Mouse (Mus musculus) urinary bladder, postnatal 0 days (tissue): Measurements from ENCODE around the gene Ptov1. TPM values are rescaled to one million over a fixed set of nuclear protein-coding genes. Genes with fewer than 3 reads are reported as not detected.

Experiments
- microRNA counts: library from miRNA; unstranded; fragments of <30 nt; microRNA quantifications from one replicate; lab custom pipeline; 2016
- microRNA-seq: library from miRNA; unstranded; fragments of <30 nt; microRNA quantifications from one replicate; pipeline ENCODE4, GENCODE M21; 2016
- polyA plus RNA-seq: library from polyadenylated mRNA; unstranded; fragments of >200 nt; fragmentation: Nextera tagmentation; extraction: Ambion mirVana; gene quantifications from 2 replicates; pipeline ENCODE4 v1.2.1, GENCODE M21; 2015

The Ptov1 gene
- polyA plus RNA-seq, result 204 and 244 TPM in 2 replicates

DNA sequence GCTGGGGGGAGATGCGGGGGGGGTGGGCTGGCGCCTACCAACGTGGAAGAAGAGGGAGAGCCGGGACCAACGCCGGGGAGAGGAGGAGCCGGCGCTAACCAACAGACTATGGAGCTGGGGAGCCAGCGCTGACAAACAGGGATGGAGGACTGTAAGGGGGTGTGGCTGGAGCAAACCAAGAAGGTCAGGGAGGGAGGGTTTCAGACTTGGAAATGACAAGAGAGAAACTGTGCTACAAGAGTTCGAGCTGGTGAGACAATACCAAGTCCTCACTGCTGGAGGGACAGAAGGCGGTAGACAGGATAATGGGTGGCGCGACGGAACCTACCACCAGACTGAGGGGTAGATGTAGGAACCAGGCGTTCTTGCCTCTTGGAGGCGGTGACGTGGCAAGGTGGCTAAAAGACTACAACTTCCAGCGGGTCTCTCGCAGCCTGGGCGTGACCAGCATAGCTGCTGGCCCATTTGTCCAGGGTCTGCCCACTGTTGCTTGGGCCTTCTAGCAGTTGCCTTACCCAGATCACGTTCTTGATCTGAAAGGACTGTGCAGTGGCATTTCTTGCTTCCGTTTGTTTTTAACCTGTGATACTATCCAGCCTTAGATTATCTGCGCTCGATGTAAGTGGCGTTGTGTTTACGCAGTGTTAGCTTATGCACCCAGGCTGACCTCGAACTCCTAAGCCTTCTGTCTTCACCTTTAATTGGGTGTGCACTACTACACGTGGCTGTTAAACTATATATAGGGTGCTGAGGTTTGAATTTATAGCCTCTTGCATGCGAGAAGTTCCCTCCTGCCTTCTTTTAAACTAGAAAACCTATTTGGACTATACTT lies at the start of gene Ptov1:
Ptov1 (minus strand) TSS at position 92 of the 832 bp plus-strand sequence.

DNA sequence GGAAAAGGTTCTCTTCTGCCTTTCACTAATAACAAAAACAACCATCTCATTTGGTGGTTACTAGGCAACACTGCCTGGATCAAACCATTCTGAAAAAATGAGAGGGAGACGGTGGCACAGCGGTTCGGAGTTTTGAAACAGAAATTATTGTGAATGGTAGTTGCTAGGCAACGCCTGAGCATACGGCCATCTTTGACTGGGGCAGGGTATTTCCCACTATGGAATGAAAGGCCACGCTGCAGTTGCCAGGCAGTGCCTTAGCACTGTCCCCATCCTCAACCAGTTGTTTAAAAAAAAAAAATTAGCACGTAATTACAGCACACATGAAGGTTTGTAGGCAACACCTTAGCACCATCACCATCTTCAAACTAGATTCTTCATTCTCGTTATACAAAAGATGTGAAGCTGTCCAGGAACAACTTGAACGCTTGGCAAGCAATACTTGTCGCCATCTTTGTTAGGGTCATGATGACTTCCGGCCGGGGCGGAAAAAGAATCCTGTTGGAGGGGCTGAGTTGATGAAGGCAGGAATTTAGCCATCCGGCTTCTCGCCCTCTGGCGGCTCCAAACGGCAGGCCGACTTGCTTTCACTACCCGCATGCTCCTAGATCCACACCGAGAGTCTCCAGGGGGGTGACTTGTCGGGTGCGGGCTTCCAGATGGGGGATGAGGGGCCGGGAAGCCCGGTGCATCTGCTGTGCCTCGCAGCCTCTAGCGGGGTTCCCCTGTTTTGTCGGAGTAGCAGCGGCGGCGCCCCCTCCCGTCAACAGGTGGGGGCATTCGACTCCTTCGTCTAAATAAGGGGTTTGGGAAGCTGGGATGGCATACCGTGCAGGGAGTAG lies 26.2 kb upstream of the Ptov1 start, which contains the start of gene Fuz:
Fuz (plus strand) TSS at position 487 of the 842 bp plus-strand sequence.

DNA sequence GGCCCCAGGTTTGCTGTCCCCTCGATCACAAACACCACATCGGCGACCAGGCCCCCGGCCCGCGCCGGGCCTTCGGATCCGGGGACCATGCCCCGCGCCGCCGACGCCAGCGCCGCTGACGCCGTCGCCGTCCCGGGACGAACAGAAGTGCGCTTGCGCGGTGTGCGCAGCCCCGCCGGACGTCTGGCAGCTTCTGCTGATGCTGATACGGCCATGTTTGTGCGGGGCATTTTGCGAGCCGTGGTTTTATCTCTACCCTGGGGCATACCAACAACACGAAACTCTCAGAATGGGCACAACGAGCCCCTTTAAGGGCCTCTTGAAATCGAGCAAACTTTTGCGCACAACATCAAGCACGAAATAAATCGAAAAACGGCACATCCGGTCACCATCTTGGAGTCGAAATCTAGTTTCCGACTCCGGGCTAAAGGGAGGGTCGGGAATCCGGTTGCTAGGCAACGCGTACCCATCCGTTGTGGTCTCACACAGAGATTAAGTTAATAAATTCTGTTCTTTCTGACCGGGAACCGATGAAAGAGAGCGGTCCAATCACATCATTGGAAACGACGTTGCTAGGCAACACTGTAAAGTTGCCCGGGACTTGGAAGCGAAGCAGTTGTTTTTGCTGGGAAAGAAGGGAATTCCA lies 22.8 kb upstream of the Ptov1 start, which contains the start of gene Med25:
Med25 (minus strand) TSS at position 437 of the 646 bp plus-strand sequence.

DNA sequence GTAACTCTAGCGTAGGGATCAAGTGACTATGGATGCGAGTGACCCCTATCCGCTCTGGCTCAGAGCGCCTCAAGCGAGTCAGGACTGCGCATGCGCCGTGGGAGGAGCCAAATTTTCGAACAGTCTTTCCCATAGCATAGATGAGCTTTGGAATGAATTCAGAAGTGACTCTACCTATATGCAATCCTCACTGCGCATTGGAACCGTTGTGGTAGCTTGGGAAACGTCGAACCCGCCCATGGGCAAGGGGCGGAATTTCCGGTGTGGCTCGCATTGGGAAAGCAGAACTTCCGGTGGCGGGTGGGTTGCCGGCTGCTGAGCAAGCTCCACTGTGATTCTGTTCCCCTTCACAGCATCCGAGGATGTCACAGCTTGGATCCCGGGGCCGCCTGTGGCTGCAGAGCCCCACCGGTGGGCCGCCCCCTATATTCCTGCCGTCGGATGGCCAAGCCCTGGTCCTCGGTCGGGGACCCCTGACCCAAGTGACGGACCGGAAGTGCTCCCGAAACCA lies 12.5 kb downstream of the Ptov1 start, which contains the start of gene Pnkp:
Pnkp (plus strand) TSS at position 98 of the 511 bp plus-strand sequence.

DNA sequence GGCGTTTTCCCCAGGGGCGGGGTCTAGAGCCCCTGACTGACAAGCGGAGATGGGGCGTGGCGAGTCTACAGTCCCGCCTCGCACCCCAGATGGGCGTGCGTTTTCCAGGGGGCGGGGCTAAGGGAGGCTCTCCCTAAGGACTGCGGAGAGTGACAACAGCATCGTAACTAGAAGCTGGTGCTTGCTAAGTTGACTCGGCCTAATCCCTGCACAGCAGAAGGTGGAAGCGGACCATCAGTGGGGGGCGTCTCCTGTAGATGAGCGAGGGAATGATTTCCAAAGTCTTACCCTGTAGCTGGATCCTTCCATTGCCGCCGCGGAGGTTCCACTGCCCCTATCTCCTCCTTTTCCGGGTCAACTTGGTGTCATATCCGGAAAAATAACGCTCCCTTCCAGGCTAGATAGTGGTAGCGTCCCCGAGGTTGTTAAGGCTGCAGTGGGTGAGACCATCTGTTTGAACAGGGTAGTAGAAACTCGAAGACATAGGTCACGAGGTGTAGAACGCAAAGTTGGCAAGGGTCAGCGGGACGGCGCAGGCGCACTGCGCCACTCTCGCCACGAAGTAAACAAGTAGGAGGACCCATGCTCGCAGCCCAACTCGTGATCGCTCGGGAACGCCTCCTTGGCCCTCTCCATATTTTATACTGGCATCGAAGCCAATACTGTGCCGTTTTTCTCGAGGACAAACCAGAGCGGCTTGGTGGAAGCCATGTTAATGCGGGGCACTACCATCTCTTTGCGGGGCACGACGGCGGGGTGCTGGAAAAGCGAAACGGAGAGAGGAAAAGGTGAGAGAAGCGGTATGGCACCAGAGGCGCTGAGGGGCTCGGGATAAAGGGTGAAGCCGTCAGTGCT lies 20.8 kb downstream of the Ptov1 start, which contains the start of the genes Akt1s1 and Tbc1d17:
Akt1s1 (plus strand) TSS at position 431 of the 855 bp plus-strand sequence.
Tbc1d17 (minus strand) TSS at position 519 of the 855 bp plus-strand sequence.

DNA sequence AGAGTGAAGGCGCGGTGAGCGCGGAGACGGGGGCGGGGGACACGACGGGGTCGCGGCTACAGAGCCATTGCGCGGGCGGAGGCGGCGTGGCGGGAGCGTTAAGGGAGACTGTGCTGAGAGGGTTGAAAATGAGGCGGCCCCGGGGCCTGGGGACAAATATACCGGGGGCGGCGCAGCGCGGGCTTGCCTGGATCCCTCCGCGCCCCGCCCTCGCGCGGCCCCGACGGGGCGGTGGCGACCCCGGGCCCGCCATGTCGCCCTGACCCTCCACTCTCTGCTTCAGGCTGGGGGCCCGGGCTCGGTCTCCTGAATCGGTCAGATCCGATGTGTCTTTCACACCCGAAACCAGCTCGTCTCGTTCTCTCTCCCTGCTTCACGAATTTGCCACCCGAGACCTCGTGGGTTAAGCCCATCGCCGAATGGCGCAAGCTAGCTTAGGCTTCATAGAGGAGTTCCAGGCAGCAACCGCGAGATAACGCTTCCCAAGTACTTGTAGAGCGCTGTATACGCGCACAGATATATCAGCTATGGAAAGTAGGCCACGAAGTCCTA lies 53.0 kb downstream of the Ptov1 start, which contains the start of gene Atf5:
Atf5 (minus strand) TSS at position 189 of the 552 bp plus-strand sequence.

DNA sequence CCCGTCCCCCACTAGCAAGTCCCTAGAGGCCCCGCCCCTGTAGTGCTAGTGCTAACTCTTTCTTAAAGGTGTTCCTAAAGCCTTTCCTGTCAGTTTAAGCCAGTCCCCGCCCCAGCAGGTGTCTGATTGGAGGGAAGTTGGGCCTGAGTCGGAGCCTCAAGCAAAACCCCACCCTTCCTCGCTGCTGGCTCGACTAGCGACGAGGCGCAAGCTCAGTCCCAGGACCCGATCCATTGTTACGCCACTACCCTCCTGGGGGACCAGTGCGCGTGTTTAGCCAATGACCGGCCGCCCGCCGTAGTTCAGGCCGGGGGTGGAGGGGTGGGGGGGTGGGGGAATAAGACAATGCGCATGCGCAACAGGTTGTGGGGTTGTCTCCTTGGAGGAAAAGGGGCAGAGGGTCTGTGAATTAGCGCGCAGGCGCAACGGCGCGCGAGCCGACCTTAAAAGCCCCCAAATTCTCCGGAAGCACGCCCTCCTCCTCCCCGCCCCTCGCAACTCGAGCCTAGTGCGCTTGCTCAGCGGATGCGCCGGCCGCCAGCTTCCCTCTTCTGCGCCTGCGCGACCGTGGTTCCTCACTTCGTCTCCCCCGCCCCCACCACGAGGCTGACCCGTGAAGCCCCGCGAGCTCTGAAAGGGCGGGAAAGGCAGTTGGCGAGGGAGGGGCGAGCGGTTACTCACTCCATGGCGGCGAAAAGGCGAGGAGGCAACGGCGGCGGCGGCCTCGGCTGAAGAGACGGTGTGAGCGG lies 53.7 kb downstream of the Ptov1 start, which contains the start of the genes Nup62 and Il4i1:
Nup62 (plus strand) TSS at position 368 of the 749 bp plus-strand sequence.
Il4i1 (plus strand) TSS at position 667 of the 749 bp plus-strand sequence.

MicroRNAs within 50 kb of the gene (microRNA counts, 519-probe panel; counts per million panel counts)
- not detected for microRNA mmu-miR-707 (lab: Ali Mortazavi, UCI)

Small RNA genes within 50 kb of the gene (microRNA-seq; reads per million reads assigned to microRNA genes)
- gene Mir707, result not detected

Other genes with a start within 250 kb of the Ptov1 start
- gene Myh14, start 198.9 kb downstream of the Ptov1 start, polyA plus RNA-seq, result 11.2 and 12.2 TPM in 2 replicates
- not detected in 2 replicates for gene Izumo2, start 161.0 kb downstream of the Ptov1 start, polyA plus RNA-seq
- gene Vrk3, start 121.4 kb downstream of the Ptov1 start, polyA plus RNA-seq, result 15.4 and 17.6 TPM in 2 replicates
- gene Zfp473, start 118.7 kb downstream of the Ptov1 start, polyA plus RNA-seq, result 0.21 and 0.35 TPM in 2 replicates
- gene Nup62, start 53.7 kb downstream of the Ptov1 start, polyA plus RNA-seq, result 40.2 and 44.4 TPM in 2 replicates
- gene Il4i1, start 53.4 kb downstream of the Ptov1 start, polyA plus RNA-seq, result 0.51 and 0.73 TPM in 2 replicates
- gene Atf5, start 53.1 kb downstream of the Ptov1 start, polyA plus RNA-seq, result 6.1 and 8.3 TPM in 2 replicates
- 89.9 and 95.2 TPM in 2 replicates for gene Akt1s1, start 20.8 kb downstream of the Ptov1 start, polyA plus RNA-seq
- 40.6 and 43.1 TPM in 2 replicates for gene Tbc1d17, start 20.7 kb downstream of the Ptov1 start, polyA plus RNA-seq
- gene Pnkp, start 12.6 kb downstream of the Ptov1 start, polyA plus RNA-seq, result 23.5 and 32.3 TPM in 2 replicates
- 56.3 and 58.9 TPM in 2 replicates for gene Med25, start 22.9 kb upstream of the Ptov1 start, polyA plus RNA-seq
- gene Fuz, start 26.3 kb upstream of the Ptov1 start, polyA plus RNA-seq, result 27.5 and 29.3 TPM in 2 replicates
- 32.3 and 40.8 TPM in 2 replicates for gene Ap2a1, start 59.7 kb upstream of the Ptov1 start, polyA plus RNA-seq
- gene Tsks, start 73.4 kb upstream of the Ptov1 start, polyA plus RNA-seq, result 0.23 and 0.39 TPM in 2 replicates
- 10.1 and 10.3 TPM in 2 replicates for gene Cpt1c, start 105.1 kb upstream of the Ptov1 start, polyA plus RNA-seq
- gene Prmt1, start 116.8 kb upstream of the Ptov1 start, polyA plus RNA-seq, result 237 and 244 TPM in 2 replicates
- gene Irf3, start 127.9 kb upstream of the Ptov1 start, polyA plus RNA-seq, result 52.3 and 56.8 TPM in 2 replicates
- gene Bcl2l12, start 128.9 kb upstream of the Ptov1 start, polyA plus RNA-seq, result 31.9 and 33.3 TPM in 2 replicates
- gene Scaf1, start 146.6 kb upstream of the Ptov1 start, polyA plus RNA-seq, result 22.9 and 24.6 TPM in 2 replicates
- gene Rras, start 148.2 kb upstream of the Ptov1 start, polyA plus RNA-seq, result 342 and 359 TPM in 2 replicates
- 4.3 and 5.6 TPM in 2 replicates for gene Prr12, start 183.1 kb upstream of the Ptov1 start, polyA plus RNA-seq
- gene Nosip, start 192.6 kb upstream of the Ptov1 start, polyA plus RNA-seq, result 33.7 and 38.6 TPM in 2 replicates
- 22.6 and 23.4 TPM in 2 replicates for gene Prrg2, start 192.9 kb upstream of the Ptov1 start, polyA plus RNA-seq
- gene Rcn3, start 222.4 kb upstream of the Ptov1 start, polyA plus RNA-seq, result 345 and 360 TPM in 2 replicates
- gene Fcgrt, start 234.1 kb upstream of the Ptov1 start, polyA plus RNA-seq, result 134 and 152 TPM in 2 replicates